Mouse (Mus musculus) induced T-regulatory cell, adult 2 months (primary cell): ENCODE data around the gene Kansl1.
A peak's percentile ranks its signal among the peaks of the same experiment; 100 is the strongest.

Source experiments
- DNase-seq: peaks from one replicate; pipeline ENCODE4 v3.0.0-alpha.2; 2012; ENCODE audit warnings: low read depth

The Kansl1 gene

GRCm38 (mm10) chr11:104468751-104469268 is at the start of gene Kansl1:
TSS of gene Kansl1 (minus strand) at chr11:104468861.
- no peak for DNase-seq

GRCm38 (mm10) chr11:104512436-104512835 is 43.8 kb upstream of the Kansl1 start:
- DNase-seq = no peak

DNA sequence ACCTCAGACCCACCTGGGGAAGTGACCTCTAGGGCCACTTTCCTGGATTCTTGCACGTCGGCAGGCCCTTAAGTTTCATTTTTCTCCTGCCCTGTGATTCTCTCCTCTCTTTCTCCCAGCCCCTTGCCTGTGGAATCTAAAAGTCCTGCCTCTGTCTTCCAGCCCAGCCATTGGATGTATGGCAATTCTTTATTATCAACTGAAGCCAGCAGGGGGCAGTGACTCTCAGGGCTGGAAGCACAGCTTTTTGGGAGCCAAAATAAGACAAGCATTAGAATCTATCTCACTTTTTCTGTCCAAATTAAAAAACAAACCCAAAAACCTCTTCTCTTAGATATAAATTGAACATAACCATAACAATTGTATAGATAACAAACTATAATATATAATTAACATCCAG is 41.9 kb upstream of the Kansl1 start:
- peak; percentile 65 for DNase-seq

- no peak for DNase-seq
These were observed 39.8 kb upstream of the Kansl1 start for GRCm38 (mm10) chr11:104508455-104508854.

- no peak for DNase-seq
These were observed 19.6 kb upstream of the Kansl1 start for GRCm38 (mm10) chr11:104488292-104488691.

- DNase-seq = no peak
These were observed 13.3 kb upstream of the Kansl1 start for GRCm38 (mm10) chr11:104481971-104482370.

DNA sequence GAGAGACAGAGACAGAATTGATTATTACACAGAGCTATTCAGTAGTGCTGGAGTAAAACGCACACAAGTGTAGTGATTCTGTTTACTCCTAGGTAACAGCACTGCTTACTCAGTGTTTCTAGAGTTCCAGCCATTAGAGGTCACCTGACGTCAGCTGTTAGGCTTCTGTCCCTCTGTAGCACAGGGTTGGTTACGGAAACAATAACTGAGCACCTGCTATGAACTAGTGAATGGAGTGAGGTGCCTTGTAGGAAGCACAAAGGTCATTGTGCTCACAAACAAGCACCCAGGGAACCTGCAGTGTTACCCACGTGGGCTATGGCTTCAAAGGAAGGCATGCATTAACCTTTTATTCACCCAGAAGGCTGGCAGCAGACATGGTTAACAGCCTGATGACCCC is 10.8 kb upstream of the Kansl1 start:
- no peak for DNase-seq

DNA sequence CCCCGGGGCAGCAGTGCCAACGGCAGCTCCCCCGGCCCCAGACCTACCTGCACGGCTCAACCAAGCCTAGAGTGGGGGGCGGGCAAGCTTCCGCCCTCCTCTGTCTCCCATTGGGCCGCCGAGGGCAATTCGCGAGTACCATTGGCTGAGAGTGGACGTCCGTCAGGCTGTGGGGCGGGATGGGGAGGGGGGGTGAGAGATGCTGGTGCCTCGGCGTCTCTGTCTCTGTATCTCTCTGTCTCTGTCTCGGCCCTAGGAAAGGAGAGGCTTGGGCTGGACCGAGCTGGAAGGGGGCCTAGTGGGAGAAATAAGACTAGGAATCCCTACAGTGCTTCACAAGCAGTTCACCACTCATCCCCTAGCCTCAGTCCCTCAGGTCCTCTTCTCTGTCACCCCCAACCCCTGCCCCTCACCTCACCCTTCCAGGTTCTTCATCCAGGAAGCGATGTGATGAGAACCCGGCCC is 742 bp upstream of the Kansl1 start:
- DNase-seq = peak; percentile 96

DNA sequence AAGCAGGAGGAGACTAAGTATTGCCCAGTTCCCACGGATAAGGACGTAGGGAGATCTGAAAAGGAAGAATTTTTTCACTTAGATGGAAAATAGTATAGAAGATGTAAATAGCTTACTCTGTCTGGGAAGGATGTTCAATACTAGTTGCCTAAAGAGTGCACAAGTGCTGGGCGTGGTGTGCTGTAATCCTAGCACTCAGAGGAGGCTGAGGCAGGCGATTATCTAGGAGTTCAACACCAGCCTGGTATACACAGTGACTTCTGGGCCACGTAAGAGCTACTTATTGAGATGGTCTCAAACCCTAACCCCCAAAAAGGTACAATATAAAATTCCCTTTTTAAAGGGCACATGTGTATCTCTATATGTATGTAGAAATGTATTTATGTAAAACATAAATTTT is 963 bp downstream of the Kansl1 start:
- DNase-seq = no peak

DNA sequence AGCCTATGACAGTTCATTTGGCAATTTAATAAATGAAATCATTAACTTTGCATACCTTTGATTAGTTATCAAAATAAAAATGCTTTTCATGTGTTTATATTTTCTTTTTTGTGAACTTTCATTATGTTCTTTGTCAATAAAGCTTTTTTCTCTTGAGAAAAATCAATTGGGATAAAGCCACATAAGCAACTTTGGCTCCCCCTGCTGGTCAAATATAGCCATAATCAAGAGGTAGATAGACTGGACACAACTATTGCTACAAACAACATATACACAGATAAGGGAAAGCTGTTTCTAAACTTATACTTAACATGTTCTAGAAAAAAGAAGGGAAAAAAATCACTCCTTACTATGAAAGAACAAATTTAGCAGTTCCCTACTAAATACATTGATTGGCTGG is 7.1 kb downstream of the Kansl1 start:
- peak; percentile 91 for DNase-seq

GRCm38 (mm10) chr11:104459671-104460070 is 9.0 kb downstream of the Kansl1 start:
- DNase-seq = no peak

- no peak for DNase-seq
These were observed 10.2 kb downstream of the Kansl1 start for GRCm38 (mm10) chr11:104458507-104458906.

DNA sequence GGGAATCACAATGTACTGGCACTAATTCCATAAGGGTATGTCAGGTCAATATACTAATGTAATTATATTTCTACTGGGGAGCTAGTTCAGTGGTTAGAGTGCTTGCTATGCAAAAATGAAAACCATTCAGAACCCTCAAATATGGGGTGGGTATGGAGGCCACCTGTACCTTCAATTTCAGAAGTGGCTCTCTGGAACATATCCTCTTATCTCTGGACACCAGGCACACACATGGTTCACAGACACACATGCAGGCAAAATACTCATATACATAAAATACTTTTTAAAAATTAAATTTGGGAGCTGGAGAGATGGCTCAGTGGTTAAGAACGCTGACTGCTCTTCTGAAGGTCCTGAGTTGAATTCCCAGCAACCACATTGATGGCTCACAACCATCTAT is 16.0 kb downstream of the Kansl1 start:
- no peak for DNase-seq

- peak; percentile 56 for DNase-seq
These were observed 17.4 kb downstream of the Kansl1 start for GRCm38 (mm10) chr11:104451239-104451638.

- DNase-seq = peak; percentile 55
These were observed 20.2 kb downstream of the Kansl1 start for GRCm38 (mm10) chr11:104448499-104448898.

- DNase-seq = no peak
These were observed 23.1 kb downstream of the Kansl1 start for GRCm38 (mm10) chr11:104445538-104445937.

- no peak for DNase-seq
These were observed 23.6 kb downstream of the Kansl1 start for GRCm38 (mm10) chr11:104445044-104445443.

DNA sequence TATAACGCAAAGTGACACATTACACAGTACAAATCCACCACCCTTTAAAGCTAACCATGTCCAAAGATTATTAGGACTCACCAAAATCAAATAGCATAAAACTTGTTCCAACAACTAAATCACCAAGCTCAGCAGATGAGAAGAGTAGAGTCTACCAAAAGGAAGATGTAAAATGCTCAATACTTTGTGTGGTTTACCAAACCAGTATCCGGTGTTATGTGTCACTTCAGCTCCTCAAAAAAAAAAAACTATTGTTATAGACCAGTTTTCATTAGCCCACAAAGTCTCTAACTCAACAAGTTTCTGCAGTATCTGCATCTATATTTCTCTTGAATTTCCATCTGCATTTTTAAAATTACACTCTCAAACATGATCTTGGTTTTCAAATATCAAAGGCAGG is 25.3 kb downstream of the Kansl1 start:
- DNase-seq = peak; percentile 79

GRCm38 (mm10) chr11:104442333-104443136 is 26.1 kb downstream of the Kansl1 start:
- DNase-seq = peak; percentile 96

DNA sequence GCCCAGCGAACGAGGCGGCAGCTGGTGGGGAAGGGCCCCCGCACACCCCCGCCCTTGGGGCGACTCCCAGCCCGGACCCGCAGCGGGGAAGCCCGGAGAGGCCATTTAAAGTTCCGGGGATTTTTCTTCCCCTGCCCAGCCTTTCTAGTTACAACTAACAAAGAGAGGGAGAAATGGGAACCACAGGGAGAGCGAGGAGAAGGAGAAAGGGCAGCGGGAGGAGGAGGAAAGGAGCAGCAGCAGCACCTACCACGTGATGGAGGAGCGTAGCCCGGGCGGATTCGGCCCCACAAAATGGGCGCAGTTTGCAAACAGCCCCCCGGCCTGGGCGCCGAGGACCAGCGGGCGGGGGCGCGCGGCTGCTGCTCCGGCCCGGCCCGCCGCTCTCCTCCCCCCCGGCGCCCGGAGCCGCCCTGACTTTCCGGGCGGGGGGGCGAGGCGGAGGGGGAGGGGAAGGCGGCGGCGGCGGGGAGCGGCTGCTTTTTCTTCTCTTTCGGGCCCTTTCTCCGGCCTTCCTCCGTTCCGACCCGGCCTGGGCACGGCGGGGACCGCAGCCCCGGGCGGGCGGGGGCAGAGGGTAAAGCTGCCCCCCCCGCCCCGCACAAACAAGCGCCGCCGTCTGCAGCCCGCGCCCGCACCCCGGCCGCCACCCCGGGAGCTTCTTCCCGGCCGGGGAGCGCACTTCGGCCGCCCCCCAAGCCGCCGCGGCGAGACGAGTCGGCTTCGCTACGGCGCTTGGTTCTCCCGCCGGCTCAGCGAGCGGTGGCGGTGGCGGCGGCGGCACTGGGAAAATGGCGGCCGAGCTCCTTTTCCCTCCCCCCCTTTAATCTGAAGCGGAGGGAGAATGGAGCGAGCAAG is 27.0 kb downstream of the Kansl1 start:
- peak; percentile 77 for DNase-seq

DNA sequence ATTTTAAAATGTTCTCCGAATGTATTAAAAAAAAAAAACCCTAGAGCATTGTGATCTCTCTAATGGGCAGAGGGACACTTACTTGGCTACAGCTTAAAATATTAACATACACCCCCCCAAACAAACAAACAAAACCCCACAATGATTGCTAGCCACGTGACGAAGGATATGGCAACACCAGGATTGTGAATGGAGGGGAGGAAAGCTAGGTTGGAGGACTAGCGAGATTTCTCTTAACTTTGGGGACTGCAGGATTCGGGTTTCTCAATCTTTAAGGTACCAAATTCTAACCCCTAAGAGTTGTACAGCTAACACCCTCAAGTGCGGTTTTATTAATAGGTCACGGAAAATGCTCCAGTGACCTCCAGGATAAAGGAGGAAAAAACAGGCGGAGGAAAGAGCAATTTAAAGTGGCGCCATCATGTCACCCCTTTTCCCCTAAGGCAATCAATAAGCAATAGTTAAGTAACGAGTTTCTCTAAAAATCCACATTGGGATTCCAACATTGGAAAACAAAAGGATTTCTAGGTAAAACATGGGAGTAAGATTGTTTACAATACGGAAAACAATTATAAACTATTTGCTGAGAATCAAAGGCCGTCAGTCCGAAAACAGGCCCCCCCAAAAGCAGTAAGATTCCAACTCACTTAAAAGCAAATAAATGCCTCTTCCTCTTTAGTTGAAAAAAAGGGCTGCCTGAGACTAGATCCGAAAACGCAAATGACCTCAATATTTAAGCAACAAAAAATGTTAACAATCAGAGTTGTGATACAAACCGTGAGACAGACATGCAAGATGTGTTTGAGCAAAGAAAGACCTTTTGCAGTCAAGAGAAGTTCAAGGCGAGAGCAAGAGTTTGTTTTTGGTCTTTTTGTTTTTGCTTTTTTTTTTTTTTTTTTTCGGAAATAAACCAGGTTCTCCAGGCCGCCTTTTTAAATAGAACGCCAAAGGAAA is 27.9 kb downstream of the Kansl1 start:
- peak; percentile 55 for DNase-seq

- no peak for DNase-seq
These were observed 29.0 kb downstream of the Kansl1 start for GRCm38 (mm10) chr11:104439703-104440102.
